Mouse (Mus musculus) lung, adult 2 months (tissue): ENCODE results near the gene Ptpn5.
A peak's percentile ranks its signal among the peaks of the same experiment; 100 is the strongest.

ENCODE experiments used
- CTCF ChIP-seq: fragments of 200-500 bp; IDR thresholded peaks from 2 replicates; pipeline ENCODE4 v1.5.1; 2011; ENCODE audit warnings: mild to moderate bottlenecking, low read length, control low read depth; ENCODE audit not compliant: insufficient read depth
- POLR2A ChIP-seq: fragments of 200-500 bp; IDR thresholded peaks from 2 replicates; pipeline ENCODE4 v1.6.1; 2011; ENCODE audit warnings: low read depth, mild to moderate bottlenecking, control low read depth, low read length, borderline replicate concordance; ENCODE audit errors: extremely low read depth

DNA sequence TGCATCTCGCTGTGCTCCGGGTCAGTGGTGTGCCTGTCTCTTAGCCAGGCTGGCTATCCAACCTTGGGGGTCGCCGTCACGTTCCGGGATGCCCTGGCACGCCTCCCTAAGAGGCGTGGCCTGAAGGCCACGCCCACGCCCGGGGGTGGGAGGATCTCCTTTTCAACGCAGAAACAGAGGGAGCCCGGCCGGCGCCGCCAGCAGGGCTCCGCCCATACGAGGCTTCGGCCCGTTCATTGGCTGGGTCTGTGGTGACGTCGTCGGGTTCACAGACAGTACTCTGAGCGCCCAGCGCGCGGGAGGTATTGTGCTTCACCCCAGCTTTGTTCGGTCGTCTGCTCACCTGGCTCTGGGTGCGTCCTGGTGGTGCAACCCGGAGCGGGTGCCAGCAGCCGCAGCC is 83.1 kb downstream of the Ptpn5 start, which contains the start of gene Tmem86a:
- TF ChIP-seq POLR2A: peak; percentile 84; the same call in 1 of the 2 replicates
- TF ChIP-seq CTCF: no peak
